Mouse (Mus musculus) hindbrain, embryonic 11.5 days (tissue): Measurements from ENCODE around the gene Ikzf1. TPM values are rescaled to one million over a fixed set of nuclear protein-coding genes. Genes with fewer than 3 reads are reported as not detected.

ENCODE experiments used
- ATAC-seq: fragments of 200-750 bp; cut with Nextera tagmentation; 2 replicates; pipeline ENCODE4 v1.8.0; 2017; ENCODE audit warnings: mild to moderate bottlenecking, moderate TSS enrichment, moderate library complexity; ENCODE audit not compliant: low FRiP score
- DNase-seq: peaks from one replicate; pipeline ENCODE4 v3.0.0-alpha.2; 2015; ENCODE audit warnings: low spot score
- H3K27ac ChIP-seq: fragments of 300-500 bp; sonication (generic); 2 replicates; pipeline ENCODE4 v1.5.1; 2014; ENCODE audit warnings: mild to moderate bottlenecking, low read depth, low read length
- H3K27me3 ChIP-seq: fragments of 300-500 bp; sonication (generic); 2 replicates; pipeline ENCODE4 v1.6.1; 2014; ENCODE audit warnings: mild to moderate bottlenecking, low read length, moderate library complexity, mixed read lengths; ENCODE audit not compliant: control insufficient read depth, insufficient read depth
- H3K36me3 ChIP-seq: fragments of 300-500 bp; sonication (generic); 2 replicates; pipeline ENCODE4 v1.6.1; 2014; ENCODE audit warnings: mild to moderate bottlenecking, low read length, moderate library complexity, mixed read lengths; ENCODE audit not compliant: control insufficient read depth, insufficient read depth
- H3K4me1 ChIP-seq: fragments of 300-500 bp; sonication (generic); replicated peaks from 2 replicates; pipeline ENCODE4 v1.6.1; 2014; ENCODE audit warnings: low read length, mixed read lengths; ENCODE audit not compliant: control insufficient read depth, insufficient read depth
- H3K4me2 ChIP-seq: fragments of 300-500 bp; sonication (generic); replicated peaks from 2 replicates; pipeline ENCODE4 v1.6.1; 2014; ENCODE audit warnings: mild to moderate bottlenecking, low read depth, low read length
- H3K4me3 ChIP-seq: fragments of 300-500 bp; sonication (generic); 2 replicates; pipeline ENCODE4 v1.5.1; 2014; ENCODE audit warnings: low read depth, low read length
- H3K9ac ChIP-seq: fragments of 300-500 bp; sonication (generic); 2 replicates; pipeline ENCODE4 v1.6.1; 2014; ENCODE audit warnings: low read depth, low read length
- H3K9me3 ChIP-seq: fragments of 300-500 bp; sonication (generic); 2 replicates; pipeline ENCODE4 v1.6.1; 2016; ENCODE audit warnings: low read length; ENCODE audit not compliant: control insufficient read depth
- WGBS: fragments of 180-500 bp; shearing (Covaris S2); extraction: QIAGEN DNeasy Blood & Tissue Kit; methylation state at CpG from one replicate; pipeline ENCODE4 v1.1.7; 2014; 5-methylcytosine and 5-hydroxymethylcytosine counted together
- polyA plus RNA-seq: library from polyadenylated mRNA; unstranded; fragments of >200 nt; fragmentation: Nextera tagmentation; extraction: Ambion mirVana; gene quantifications from 2 replicates; pipeline ENCODE4 v1.2.1, GENCODE M21; 2014

The Ikzf1 gene
- polyA plus RNA-seq, 1 experiment from 2014 or later = 3.5 TPM

DNA sequence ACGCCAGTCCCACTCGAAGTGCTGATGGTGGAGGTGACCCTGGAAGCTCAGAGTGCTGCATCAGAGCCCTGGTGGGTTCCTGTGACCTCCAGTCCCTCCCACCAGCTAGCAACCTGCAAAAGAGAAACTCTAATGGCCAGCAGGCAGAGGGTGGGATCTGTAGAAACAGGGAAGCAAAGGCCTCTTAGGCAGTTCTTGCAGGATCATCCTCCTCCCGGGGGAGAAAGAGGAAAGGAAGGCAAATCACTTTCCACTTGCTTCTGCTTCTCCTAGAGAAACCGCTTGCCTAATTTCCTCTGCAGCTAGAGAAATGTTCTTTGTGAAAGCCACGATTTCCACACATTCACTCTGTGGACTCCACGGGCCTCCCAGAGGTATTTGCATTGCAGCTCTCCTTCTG lies 100.7 kb downstream of the Ikzf1 start:
- DNase-seq = no peak
- H3K4me2 ChIP-seq = no peak overlapping the region
- H3K9ac ChIP-seq = no peak overlapping the region
- no peaks in the 10 kb centered on the region for H3K9me3 ChIP-seq
- H3K27me3 ChIP-seq = no peaks in the 10 kb centered on the region
- no peak overlapping the region for H3K4me3 ChIP-seq
- 74% methylated on average over 6 of the region's 6 CpGs for WGBS
- H3K4me1 ChIP-seq = no peaks in the 10 kb centered on the region
- ATAC-seq = no peak
- no peaks in the 10 kb centered on the region for H3K36me3 ChIP-seq
- H3K27ac ChIP-seq = no peak overlapping the region

DNA sequence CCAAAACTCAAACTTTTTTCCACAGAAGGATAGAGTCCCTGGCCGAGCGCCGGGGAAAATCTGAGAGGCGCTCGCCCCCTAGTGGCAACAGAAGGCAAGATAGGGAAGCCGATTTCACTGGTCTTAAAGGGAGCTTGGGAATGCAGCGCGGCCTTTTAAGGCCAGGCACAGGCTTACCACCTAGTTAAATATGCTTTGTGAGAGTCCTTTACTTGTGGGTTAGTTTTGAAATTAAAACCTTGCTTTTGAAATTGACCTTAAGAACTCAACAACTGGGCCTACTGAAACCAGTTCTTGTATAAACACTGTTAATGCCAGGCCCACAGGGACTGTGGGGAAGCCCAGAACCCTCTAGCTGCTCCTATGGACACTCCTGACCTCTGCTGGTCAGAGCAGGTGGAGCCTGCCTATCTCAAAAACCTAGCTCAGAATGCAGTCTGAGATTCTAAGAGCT lies 103.7 kb downstream of the Ikzf1 start:
- peak; percentile 96 for ATAC-seq
- Histone ChIP-seq H3K4me1 (no peaks in the 10 kb centered on the region), H3K4me2 (no peak overlapping the region), H3K9me3 (no peaks in the 10 kb centered on the region), H3K36me3 (no peaks in the 10 kb centered on the region), H3K27ac (no peak overlapping the region), H3K9ac (no peak overlapping the region), H3K27me3 (no peaks in the 10 kb centered on the region), H3K4me3 (no peak overlapping the region)
- peak; percentile 92 for DNase-seq
- WGBS = under 1% methylated on average over 8 of the region's 8 CpGs

DNA sequence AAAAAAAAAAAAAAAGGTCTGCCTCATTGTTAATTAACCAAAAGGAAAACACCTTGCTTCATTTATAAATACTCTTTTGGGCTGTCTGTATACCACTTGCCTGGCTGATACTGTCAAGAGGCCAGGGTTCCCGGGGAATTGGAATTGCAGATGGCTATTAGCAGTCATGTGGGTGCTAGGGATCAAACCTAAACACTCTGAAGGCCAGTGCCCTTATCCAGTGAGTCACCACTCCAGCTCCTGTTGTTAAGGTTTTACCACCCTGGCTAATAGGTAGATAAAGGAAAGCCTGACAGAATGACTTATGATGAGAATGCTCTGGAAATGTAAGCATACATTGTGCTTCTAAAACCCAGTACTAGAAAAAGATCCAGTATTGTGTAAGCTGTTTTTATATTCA lies 109.8 kb downstream of the Ikzf1 start:
- ATAC-seq = no peak
- H3K4me2 ChIP-seq = no peak overlapping the region

DNA sequence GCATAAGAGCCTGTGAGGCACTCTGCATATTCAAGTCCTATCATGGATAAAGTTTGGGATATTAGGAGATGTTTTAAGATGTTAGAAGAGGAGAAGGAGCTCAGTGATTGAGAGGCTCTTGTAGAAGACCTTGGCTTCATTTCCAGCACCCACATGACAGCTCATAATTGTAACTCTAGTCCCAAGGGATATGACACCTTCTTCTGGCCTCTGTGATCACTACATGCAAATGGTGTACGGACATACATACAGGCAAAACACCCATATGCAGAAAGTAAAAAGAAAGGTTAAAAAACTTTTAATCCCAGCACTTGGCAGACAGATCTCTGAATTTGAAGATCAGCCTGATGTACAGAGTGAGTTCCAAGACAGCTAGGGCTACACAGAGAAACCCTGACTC lies 113.9 kb downstream of the Ikzf1 start:
- H3K36me3 ChIP-seq = 0 out of 2 replicates have a peak, but pooled peaks cover 9% of the 10 kb centered on the region
- WGBS = 100% methylated on average over 1 of the region's 1 CpGs
- DNase-seq = no peak

More for the DNA sequence above, 109.8 kb downstream of the Ikzf1 start:
- Histone ChIP-seq H3K4me3 (no peak overlapping the region), H3K27ac (no peak overlapping the region), H3K36me3 (no peaks in the 10 kb centered on the region), H3K9ac (no peak overlapping the region), H3K4me1 (no peaks in the 10 kb centered on the region), H3K27me3 (no peaks in the 10 kb centered on the region), H3K9me3 (no peaks in the 10 kb centered on the region)
- DNase-seq = no peak
- 96% methylated on average over 1 of the region's 1 CpGs for WGBS

DNA sequence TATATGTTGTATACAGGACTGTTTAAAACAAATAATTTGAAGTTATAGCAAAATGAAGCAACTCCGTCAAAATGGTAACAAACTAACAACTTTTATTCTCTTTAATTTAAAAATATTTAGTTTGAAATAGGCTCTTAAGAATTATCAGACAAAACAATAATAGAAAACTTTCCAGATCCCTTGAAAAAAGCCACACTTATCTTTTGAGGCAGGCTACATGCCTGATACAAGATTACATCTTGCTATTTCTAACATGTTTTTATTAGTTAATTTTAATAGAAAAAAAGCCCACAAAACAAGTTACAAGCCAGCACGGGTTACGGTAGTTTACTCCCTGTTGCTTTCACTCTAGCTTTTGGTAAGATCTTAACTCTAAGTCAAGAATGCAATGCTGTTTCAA lies 115.5 kb downstream of the Ikzf1 start:
- Histone ChIP-seq H3K4me1 (no peaks in the 10 kb centered on the region), H3K9ac (no peak overlapping the region), H3K27ac (no peak overlapping the region), H3K27me3 (no peaks in the 10 kb centered on the region), H3K4me2 (no peak overlapping the region), H3K36me3 (0 out of 2 replicates have a peak, but pooled peaks cover 9% of the 10 kb centered on the region), H3K4me3 (no peak overlapping the region), H3K9me3 (no peaks in the 10 kb centered on the region)
- 95% methylated on average over 3 of the region's 3 CpGs for WGBS
- DNase-seq (no peak), ATAC-seq (no peak)

More for the DNA sequence above, 113.9 kb downstream of the Ikzf1 start:
- Histone ChIP-seq H3K9ac (no peak overlapping the region), H3K27me3 (no peaks in the 10 kb centered on the region), H3K4me1 (no peaks in the 10 kb centered on the region), H3K4me2 (no peak overlapping the region), H3K9me3 (no peaks in the 10 kb centered on the region), H3K27ac (no peak overlapping the region), H3K4me3 (no peak overlapping the region)
- no peak for ATAC-seq

DNA sequence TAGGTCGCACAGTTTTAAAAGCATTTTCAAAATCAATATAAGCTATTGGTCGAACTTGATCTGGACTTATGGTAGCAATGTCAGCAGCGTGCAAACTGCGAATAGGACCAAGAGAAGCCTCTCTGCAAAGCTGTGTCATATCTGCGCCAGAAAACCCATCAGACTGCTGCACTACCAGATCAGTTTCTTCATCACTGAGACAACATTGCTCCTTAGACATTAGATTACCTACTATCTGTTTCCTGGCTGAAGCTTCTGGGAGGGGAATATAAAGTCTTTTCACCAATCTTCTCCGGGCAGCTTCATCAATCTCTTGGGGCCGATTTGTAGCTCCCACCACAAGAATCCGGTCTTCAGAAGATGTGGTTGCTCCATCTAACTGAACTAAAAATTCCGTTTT lies 116.3 kb downstream of the Ikzf1 start:
- Histone ChIP-seq H3K4me2 (no peak overlapping the region), H3K36me3 (0 out of 2 replicates have a peak, but pooled peaks cover 9% of the 10 kb centered on the region), H3K27ac (no peak overlapping the region), H3K9me3 (no peaks in the 10 kb centered on the region), H3K4me3 (no peak overlapping the region), H3K27me3 (no peaks in the 10 kb centered on the region), H3K4me1 (no peaks in the 10 kb centered on the region), H3K9ac (no peak overlapping the region)
- ATAC-seq = no peak
- no peak for DNase-seq
- 94% methylated on average over 9 of the region's 9 CpGs for WGBS

DNA sequence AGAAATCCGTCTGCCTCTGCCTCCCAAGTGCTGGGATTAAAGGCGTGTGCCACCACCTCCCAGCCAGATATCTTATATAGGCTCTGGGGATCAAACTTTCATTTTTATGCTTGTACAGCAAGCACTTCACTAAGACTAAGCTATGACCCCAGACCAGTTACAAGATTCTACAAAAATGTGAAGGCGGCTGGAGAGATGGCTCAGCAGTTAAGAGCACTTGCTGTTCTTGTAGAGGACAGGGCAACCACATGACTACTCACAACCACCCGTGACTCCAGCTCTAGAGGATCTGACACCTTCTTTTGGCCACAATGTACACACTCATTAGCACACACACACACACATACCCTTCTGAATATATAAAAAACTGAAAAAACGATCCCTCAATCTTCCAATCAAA lies 119.6 kb downstream of the Ikzf1 start:
- Histone ChIP-seq H3K4me3 (no peak overlapping the region), H3K9ac (no peak overlapping the region), H3K36me3 (0 out of 2 replicates have a peak, but pooled peaks cover 9% of the 10 kb centered on the region), H3K4me2 (no peak overlapping the region), H3K27me3 (no peaks in the 10 kb centered on the region), H3K4me1 (no peaks in the 10 kb centered on the region), H3K27ac (no peak overlapping the region), H3K9me3 (no peaks in the 10 kb centered on the region)
- WGBS = 92% methylated on average over 5 of the region's 5 CpGs
- ATAC-seq (no peak), DNase-seq (no peak)

DNA sequence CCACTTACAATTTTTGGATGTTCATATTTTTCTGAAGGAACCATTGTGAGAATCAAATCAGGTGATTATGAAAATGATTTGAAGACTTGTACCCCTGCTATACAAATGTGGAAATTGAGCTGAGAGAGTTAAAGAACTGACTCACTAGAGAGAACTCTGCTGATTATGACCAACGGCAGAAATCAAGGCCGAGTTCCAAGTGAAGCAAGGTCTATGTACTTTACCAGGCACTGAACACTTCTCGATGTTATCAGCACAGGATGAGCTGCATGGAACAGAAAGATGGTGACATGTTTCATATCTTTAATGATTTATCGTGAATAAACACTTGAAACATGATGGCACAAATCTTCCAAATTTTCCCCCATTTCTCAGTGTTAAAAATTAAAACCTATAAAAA lies 121.1 kb downstream of the Ikzf1 start:
- H3K4me1 ChIP-seq = no peaks in the 10 kb centered on the region
- no peak overlapping the region for H3K4me3 ChIP-seq
- no peak for ATAC-seq
- H3K9ac ChIP-seq = no peak overlapping the region
- no peak for DNase-seq
- H3K4me2 ChIP-seq = no peak overlapping the region
- H3K27me3 ChIP-seq = no peaks in the 10 kb centered on the region
- no peaks in the 10 kb centered on the region for H3K9me3 ChIP-seq
- 92% methylated on average over 4 of the region's 4 CpGs for WGBS
- H3K36me3 ChIP-seq = 0 out of 2 replicates have a peak, but pooled peaks cover 9% of the 10 kb centered on the region
- no peak overlapping the region for H3K27ac ChIP-seq

DNA sequence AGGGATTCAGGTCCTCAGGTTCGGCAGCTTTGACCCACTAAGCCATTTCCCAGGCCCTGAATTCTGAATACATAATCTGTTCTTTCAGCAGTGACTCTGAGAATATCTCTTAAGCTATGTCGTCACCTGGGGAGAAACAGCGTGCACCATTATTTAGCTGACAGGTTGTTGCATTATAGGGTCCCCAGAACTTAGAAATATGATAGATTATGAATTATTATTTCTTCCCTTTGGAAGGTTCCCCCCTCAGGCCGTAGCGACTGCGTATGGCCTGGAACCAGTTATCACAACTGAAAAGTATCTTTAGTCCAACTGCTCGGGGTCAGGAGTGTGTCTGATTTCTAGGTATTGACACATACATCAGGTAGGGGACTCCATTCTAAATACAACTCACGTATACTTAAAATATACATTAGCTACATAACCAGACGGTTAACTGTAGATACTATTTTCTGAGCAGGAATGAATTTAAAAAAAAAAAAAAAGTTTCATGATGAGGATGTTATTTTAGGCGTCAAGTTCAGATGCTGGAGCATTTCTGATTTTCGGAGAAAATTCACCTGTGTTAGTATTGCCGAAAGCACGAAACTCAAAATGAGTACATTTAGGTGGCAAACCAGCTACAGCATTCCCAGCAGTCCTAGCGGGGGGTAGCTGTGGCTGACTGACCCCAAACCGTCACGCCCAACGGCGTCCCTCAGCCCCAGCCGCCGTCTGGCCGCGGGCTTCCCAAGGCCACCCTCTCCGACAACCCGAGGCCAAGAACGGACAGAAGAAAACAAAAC lies 123.4 kb downstream of the Ikzf1 start:
- Histone ChIP-seq H3K27ac (peak overlapping the region; percentile 95), H3K9ac (peak overlapping the region; percentile 84), H3K9me3 (no peaks in the 10 kb centered on the region), H3K4me3 (peak overlapping the region; percentile 60), H3K4me2 (peak overlapping the region; percentile 43), H3K36me3 (no peaks in the 10 kb centered on the region), H3K4me1 (no peaks in the 10 kb centered on the region; the same call in 1 of the 2 replicates), H3K27me3 (no peaks in the 10 kb centered on the region)
- DNase-seq = no peak
- WGBS = 11% methylated on average over 25 of the region's 25 CpGs
- no peak; the same call in 1 of the 2 replicates for ATAC-seq
